Mouse (Mus musculus) c-Kit-negative CD71-positive TER-119-positive erythroid progenitor cells, embryonic 14.5 days (primary cell): ENCODE results near the gene Bbs9.
A peak's percentile ranks its signal among the peaks of the same experiment; 100 is the strongest.

Experiments
- DNase-seq: peaks from one replicate; pipeline ENCODE4 v3.0.0-alpha.2; 2013; ENCODE audit warnings: low read depth, low spot score

The Bbs9 gene

DNA sequence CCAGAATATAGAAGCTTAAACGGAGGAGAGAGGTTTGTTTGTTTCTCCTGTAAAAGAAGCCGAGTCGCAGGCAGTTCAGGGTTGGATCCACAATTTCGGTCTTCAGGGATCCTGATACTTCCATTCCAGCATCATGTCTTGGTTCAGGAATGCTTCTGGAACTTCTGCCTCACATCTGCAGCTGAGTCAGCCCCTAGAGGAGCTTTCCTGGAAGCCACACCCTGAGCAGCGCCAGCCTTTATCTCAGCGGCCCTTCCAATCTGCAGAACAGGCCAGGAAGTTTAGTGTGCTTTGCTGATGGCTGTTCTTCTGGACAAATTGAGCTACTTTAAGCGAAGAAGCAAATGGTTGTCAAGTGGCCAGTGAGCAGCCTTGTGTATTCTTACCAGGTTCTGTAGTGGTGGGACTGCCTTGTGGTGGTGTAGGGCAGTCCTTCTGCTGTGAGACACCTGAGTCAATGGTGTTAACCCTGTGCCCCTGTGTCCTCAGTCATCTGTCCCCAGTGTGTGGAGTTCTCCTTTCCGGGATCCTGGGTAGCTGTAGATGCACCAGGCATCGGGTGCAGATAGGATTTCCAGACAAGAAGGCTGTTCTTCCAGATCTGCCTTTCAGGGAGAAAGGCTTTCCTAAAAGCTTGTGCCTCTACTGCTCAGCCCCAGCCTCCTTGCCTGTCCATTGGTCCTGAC lies 157.4 kb downstream of the Bbs9 start:
- DNase-seq: peak; percentile 37

DNA sequence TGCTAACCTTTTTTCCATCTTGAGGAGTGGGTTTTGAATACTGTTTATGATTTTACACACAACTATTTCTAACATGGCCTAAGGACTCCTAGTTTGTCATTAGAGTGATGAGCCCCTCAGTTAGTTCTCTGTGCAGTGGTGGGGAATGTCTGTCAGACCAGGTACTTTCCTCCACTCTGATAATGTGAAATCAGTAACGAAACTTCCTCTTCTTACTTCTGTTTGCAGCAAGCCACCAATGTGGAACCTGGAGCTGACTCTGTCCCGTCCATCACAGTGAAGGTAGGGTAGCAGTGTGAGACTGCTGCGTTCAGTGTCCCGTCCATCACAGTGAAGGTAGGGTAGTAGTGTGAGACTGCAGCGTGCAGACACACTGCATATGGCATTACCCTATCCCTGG lies 163.0 kb downstream of the Bbs9 start:
- DNase-seq: no peak

DNA sequence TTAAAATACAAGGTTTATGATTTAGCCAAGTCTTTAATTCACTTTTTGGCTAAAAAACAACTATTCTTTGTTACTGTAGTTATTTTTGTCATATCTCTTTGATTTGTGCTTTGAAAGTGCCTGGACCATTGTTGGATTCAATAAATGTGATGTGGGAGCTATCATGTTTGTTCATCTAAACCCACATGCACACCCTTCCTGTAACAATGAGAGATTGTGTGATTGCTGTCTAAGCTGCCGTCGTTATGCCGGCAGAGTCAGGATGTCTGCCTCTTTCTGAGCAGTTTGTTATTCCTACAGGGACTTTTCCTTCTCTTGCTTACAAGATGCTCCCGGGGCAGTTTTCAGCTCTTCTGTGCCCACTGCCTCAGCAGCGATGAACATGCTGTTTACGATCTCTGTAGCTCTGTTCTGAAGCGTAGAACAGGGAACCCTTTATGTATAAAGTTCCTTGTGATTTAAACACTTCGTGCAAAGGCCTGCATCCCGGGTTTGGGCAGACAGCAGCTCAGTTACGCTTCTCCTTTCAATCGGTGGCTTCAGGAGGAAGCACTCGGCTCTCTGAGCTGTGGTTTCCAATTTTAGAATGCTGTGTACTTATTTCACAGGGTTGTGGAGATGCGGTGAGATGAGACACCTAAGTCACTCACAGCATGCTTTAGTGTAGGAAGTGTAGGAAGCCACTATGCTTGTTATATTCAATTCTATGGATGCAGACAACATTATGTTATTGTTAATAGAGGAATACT lies 165.3 kb downstream of the Bbs9 start:
- no peak for DNase-seq

DNA sequence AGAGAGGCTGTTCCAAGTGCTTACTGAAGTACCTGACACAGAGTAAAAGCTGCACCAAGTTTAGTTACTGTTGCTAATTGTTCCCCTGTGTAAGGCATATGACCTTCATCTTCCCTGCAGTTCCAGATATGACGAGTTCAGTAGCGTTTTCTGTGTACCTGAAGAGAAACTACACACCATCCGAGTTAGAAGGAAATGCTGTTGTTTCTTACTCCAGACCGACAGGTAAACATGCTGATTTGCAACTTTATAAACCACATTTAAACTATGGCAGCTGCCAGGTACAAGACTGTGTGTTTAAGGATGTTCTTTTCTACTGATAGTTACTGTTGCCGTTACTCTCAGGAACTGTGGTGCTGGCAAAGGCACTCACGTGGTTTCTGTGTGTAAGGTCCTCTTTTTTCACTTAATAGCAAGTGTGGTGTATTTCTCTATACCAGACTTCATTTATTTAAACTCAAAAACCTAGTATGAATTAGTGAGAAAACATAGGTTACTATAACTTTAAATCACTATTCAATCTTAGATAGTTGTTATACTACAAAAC lies 170.4 kb downstream of the Bbs9 start:
- no peak for DNase-seq

DNA sequence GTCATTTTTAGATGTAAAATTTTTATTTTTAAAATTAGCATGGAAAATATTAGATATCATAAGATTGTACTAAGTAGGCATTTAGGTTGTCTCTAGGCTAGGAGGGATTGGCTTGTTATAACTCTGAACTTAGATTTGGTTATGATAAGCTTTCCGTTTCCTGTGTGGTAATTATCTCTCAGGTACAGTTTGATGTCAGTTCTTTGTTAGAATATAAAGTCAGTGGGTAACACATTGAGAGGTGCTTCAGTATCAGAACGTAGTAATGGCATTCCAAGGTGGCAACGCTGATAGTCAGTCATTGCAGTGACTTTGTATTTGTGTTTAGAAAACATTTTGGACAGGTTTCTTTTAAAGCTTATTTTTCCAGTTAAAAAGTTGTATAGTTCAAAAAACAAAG lies 170.9 kb downstream of the Bbs9 start:
- DNase-seq: no peak

DNA sequence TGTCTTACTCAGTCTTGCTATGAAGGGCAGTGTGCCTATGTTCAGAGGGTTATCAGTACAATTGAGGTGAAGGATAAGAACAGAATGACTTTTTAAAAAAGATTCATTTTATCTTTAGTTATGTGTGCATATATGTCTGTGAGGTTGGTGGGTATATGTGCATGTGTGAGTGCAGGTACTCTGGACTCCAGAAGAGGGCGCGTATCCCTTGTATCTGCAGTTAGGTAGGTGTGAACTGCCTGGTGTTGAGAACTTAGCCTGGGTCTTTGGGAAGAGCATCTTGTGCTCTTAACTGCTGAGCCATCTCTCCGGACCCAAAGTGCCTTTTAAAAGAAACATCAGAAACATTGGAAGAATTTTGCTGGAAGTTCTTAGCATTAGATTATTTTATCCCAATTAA lies 172.6 kb downstream of the Bbs9 start:
- no peak for DNase-seq

DNA sequence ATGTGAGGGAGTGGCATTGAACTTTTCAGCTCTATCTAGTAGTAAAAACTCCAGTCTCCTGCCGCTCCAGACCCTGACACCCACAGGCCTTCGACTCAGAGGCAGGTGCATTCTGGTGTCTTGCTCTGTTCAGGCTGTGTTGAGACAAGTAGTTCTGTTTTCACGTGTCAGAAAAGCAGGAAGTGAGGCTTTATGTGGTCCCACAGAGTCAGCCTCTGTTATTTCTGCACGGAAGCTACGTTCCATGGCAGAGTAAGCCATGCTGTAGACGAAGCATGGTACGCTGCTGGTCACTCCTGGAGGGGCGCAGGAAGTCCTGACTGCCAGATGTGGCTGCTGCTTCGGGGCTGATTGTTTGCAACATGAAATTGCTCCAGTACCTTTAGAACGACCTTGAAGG lies 174.1 kb downstream of the Bbs9 start:
- no peak for DNase-seq

DNA sequence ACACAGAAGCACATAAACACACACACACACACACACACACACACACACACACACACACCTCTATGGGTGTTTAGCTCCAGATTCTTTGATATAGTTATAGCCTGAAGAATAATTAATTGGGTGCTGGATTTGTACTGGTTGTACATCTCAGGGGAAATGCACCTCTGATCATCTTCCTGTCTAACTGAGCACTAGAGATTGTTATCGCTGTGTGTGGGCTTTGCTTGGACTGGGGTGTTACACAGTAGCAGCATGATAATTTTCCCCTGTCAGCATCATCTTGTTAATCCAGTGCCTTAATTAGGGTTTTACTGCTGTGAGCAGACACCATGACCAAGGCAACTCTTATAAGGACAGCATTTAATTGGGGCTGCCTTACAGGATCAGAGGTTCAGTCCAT lies 175.3 kb downstream of the Bbs9 start:
- no peak for DNase-seq

DNA sequence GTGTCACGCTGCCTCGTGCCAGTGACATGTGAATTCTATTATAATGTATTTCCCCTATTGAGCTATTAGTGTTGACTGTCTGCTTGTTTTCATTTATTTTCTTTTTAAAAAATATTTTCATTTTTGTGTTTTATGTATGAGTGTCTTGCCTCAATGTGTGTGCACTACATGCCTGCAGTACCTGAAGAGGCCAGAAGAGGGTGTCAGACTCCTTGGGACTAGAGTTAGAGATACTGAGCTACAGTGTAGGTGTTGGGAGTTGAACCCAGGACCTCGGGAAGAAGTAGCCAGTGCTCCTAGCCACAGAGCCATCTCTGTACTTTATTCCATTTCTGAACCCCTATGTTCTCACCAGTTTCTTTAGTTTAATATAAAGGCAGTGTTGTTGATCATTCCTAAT lies 176.1 kb downstream of the Bbs9 start:
- DNase-seq: no peak

DNA sequence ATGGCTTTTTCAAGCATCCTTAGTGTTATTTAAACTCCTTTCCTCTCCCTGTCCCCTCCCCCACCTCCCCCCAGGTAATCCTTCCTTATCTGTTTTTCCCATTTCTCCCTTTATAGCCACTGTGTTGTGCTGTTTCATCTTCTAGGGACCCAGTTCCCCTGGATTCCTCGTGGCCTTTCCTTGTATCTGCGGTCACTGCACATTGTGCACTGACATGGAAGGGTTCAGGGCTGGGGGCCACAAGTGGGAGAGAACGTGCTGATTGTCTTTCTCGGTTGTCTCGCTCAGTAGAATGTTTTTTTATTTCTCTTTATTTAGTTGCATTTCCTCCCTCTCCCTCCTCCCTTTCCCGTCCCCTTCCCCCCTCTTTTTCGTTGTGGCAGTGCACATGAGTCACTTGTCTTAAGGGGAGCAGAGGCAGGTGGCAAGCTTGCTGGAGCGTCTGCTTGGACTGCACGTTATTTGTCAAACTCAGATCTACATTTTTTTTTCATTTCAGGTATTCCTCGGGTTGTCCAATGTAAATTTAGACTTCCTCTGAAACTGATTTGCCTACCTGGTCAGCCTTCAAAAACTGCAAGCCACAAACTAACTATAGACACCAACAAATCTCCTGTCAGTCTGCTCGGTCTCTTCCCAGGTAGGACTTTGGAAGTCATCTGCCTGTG lies 179.3 kb downstream of the Bbs9 start:
- DNase-seq: no peak

DNA sequence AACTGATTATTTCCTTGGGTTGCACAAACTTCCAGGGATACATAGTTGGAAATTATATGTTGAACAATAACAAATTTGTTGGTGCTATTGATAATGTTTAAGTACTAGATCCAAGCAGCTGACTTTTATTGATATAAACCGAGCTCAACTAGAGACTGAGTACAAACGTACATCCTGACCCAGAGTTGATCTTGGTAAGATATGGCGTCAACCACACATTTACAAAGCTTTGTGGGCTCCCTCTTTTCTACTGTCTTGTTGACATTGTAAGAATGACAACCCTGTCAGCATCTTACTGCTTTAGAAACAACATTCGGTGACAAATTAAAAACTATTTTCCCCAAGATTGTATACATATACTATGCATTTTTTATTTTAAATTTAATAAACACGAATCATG lies 181.7 kb downstream of the Bbs9 start:
- DNase-seq: no peak

DNA sequence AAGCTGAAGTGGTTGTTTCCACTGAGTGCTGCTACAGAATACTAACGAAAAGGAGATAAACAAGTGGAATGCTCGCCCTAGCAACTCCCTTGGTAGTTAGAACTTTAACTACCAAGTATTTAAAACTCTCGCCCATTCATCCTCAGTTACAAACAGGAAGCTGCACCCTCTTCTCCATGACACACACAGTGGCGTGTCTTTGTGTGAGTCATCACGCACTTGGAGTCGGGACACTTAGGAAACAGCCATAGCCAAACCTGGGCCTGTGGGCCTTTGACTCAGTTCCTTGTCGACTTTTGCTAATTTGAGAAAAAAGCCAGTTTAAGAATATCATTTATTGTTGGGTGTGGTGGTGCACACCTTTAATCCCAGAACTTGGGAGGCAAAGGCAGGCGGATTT lies 189.6 kb downstream of the Bbs9 start:
- no peak for DNase-seq

DNA sequence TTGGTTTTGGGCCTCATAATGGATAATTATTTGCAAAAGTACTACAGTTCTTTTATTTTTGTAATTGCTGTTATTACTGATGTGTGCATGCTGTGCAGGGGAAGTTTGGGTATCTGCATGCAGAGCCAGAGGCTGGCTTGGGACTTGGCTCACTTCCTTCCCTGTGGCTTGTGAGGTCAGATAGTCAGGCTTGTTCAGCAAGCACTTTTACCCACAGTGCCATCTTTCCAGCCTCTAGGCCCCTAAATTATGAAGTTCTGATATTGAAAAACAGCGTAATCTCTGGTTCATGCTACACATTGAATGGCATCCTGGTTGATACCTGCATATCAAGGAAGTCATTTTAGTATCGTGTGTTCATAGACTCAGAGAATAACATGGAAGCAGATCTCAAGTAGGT lies 197.4 kb downstream of the Bbs9 start:
- DNase-seq: no peak

DNA sequence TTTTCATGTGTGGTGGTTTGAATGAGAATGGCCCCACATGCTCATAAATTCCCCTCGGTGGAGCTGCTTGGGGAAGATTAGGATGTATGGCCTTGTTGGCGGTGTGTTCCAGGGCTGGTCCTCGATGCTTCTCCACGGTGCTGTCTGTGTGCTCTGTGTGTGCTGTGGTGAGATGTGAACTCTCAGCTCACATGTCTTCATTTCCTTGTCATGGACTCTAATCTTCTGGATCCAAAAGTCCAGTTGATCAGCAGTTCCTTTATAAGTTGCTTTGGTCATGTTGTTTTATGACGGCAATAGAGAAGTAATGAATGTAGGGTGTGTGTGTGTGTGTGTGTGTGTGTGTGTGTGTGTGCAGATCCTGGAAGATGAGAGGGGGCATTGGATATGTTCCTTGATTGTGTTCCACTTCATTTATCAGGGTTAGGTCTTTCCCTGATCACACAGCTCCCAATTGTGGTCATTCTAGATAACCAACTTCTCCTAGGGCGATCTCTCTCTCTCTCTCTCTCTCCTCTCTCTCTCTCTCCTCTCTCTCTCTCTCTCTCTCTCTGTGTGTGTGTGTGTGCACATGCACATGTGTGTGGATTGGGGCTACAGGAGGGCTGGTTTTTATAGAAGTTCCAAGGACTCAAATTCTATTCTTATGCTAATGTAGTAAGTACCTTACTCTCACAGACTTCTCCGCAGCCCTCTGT lies 201.8 kb downstream of the Bbs9 start:
- no peak for DNase-seq

DNA sequence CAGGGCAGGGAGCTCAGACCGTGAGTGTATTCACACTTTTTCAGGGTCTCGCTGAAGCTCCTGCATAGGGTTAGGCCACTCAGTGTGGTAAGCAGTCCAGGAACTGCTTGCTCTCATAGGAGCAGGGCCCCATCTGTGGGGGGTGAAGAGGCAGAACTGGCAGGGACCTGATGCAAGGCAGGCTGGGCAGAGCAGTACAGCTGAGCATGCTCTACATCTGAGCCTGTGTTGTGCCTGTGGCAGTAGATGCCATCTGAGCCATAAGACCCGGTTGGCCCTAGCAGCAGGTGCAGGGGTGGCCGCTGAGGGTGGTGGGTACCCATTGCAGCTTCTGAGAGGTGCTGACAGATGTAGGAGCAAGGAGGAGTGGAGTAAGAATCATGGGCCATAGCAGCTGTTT lies 202.5 kb downstream of the Bbs9 start:
- no peak for DNase-seq

DNA sequence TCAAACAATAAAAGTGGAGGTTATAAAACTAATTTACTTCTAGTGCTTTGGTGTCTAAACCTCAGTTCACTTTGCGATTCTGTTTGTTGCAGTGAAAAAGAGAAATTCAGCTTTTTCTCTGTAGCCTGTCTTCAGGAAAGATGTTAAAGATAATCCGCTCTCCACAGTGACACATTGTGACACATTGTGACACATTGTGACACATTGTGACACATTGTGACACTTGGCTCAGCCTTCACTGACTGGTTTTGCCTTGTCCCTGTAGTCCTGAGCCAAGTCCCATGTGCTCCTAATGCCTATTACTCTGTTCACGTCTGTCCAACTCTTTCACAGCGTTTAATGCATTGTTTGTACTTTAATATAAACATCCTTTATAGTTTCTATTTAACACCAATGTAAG lies 203.0 kb downstream of the Bbs9 start:
- DNase-seq: no peak

DNA sequence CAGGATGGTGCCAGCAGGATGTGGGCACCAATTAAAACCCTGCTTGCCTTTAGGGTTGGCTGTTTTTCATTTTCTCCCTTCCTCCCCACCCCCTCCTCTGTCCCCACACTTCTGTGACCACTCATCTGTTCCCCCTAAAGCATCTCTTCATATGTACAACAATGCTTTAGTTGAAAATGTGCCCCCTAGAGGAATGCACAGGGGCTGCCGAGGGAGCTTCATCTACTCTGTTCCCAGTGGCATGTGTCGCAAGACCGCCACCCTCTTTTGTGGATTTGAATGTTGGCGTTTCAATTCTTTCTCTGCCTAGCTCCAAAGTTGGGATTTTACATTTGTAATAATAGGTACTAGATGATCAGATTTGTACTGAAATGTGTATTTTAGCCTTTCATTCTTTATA lies 204.0 kb downstream of the Bbs9 start:
- DNase-seq: no peak

DNA sequence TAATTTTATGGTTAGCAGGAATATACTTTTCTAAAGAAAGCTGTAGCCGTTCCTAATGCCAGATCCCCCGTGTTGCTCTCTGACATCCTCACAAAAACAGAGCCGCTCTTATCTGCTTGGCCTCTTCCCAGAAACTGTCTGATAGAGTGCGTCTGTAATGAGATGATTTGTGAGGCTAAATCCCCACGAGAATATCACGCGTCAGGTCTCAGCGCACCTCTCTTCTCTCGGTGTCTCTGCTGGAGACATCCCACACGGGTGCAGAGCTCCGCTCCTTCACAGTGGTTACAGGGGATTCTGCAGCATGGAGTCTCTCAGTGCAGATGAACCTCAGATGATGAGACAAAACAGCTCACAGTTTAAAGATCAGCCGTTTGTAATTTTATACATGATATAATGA lies 204.5 kb downstream of the Bbs9 start:
- no peak for DNase-seq

DNA sequence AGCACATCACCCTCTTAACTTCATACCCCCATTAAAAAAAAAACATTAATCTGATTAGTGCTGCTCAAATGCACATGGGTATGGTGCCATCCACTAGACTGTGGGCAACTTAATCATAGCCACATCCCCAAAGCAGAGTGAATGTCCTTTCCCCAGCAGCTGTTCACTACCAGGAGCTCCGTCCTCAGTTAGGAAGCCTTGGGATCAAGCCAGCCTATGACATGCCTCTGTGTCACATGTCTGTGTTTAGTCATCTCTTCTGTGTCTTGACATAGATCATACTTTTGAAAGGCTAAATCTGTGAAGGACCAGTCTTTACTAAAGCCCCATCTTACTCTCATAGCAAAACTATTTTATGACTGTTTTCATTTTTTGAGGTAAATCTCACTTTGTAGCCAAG lies 205.0 kb downstream of the Bbs9 start:
- no peak for DNase-seq

DNA sequence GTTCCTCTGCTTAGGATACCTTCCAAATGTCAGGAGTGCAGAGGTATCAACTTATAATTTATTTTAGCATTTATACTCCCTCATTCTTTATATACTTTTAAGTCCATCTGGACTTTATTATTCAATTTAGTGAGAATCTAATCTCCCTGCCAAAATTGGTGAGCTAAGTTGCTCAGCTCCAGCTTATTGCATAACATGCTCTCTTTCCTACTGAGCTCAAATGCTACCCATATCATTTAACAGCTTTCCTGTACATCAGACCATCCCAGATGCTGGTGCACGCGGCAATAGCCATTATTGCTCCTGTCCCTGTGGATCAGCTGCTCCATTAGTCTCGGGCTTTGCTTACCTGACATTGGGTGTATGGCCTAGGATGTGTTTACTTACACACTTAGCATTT lies 208.3 kb downstream of the Bbs9 start:
- no peak for DNase-seq

DNA sequence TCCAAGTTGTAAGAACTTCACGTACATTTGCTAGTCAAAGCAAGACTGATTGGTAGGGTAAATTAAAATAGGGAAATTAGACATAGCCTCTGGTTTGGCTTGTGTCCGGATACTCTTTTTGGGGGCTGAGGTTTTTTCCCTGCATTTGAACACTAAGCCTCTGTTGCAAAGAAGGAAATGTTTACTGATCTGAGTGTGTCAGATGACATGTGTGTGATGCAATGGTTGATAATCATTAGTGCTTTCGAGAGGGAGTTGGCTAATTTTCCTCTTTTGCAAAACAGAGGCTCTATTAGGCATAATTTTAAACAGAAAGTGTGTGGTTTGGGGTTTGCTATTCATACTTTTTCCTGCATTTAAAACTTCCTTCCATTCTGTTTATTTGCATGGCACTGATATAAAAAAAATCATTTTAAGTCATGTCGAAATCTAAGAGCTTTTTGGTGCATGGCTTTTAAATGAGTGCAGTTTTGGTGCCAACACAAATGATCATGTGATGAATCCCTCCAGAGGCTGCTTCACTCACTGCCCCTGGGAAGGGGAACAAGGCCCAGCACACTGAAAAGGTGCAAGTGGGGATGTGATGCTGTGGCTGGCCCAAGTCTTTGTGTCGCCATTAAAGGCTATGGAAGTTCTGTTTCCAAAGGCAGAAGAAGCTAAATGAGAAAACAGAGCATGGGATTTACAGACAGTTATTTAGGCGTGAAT lies 211.4 kb downstream of the Bbs9 start:
- no peak for DNase-seq

DNA sequence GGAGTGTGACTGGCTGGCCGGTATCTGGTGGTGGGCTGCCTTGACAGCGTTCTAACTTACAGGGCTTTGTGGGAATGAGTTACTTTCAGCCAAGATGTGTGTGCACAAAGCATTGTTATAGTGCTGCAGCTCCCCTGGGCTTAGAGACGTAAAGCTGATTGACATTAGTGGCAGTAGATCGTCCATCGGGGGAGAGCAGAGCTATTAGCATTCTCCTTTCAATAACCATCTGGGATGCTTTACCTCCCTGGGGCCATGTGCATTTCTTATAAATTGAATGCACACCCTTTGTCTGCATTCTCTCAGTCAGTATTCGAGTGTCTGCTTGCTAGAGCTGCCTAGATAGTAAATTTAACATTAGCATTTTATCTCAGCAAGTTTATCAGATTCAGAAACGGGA lies 214.7 kb downstream of the Bbs9 start:
- no peak for DNase-seq
